Mouse (Mus musculus): ENCODE data around the gene Ice2.

Gene Ice2

DNA sequence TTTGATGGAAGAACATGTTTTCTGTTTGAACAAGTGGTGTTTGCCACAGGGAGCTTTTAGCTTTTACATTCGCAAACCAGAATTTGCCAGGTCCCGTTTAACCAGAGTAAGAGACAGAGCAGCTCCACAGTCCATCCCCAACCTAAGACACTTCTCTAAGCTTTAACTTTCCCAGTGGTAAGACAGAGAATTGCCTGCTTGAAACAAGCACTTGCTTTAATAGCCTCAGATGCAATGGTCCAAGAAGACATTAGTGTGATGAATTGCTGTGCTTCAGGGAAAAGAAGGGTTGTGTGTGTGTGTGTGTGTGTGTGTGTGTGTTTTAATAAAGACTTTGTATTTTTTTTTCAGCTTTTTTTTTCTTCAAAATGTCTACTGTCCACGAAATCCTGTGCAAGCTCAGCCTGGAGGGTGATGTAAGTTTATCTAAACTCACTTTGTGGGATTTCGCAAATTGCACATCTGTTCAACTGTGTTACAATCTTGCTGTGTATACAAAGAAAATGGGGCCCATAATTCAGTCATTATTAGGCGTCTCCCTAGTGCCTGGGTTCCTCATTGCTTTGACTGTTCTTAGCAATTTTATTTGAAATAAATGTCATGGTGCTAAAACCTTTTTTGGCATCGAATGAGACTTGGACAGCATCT lies 66.5 kb downstream of the Ice2 start:
- no peak for DNase-seq

DNA sequence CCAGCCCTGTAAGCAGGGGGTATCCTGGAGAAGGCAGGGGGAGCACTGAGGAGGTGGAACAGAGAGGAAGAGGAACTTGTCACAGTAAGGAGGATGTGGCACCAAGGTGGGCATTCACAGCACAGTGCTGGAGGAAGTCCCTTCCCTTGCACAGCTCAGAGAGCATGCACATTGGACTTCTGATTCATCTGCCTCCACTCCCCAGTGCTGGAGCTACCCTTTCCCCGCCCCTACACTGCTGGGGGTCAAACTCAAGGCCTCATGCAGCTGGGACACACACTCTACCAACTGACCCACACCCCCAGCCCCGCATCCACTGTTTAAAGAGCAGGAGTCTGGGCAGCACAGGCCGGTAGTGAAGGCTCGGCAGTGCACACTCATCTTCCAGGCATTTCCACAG lies 68.4 kb downstream of the Ice2 start:
- DNase-seq, result no peak

DNA sequence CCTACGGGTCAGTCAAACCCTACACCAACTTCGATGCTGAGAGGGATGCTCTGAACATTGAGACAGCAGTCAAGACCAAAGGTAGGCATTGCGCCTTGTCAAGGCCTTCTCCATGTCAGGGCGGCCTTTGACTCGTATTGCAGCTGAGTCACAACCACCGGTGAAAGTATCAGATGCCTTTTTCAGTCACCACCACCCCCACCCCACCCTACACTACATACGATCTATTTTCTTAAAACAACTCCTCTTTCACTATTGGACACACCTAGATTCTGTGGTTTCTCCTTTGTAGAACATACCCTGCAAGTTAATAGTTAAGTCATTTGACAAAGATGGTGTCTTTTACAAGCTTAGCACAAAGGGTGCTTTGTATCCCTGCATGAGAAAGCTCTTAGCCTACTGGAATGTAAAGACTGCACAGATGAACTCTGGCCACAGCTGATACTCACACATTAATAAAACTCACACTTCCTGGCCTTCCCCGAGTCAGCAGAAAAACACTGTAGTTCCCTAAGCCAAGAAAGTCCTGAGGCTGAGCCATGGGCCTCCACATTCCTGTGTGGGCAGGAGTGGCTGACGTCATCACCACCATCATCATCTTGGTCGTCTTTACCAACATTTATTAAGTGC lies 69.7 kb downstream of the Ice2 start:
- DNase-seq, result no peak

DNA sequence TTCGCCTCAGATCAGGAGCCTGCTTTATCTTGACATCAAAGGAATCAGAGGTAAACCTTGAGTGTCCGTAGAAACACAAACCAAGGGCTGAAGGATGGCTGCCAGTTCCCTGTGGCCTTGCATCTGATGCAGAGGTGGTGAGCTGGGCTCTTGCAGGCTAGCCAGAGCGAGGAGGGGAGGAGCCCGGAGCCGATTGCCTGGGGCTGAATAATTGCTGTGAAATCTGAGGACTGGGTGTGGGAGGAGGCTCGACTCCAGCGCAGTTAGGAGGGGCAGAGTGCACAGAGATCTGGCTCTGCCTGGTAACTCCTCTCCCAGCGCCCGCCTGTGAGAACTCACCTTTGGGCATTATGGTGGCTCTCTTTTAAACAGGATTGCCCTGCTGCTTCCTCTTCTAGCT lies 71.3 kb downstream of the Ice2 start:
- no peak for DNase-seq

DNA sequence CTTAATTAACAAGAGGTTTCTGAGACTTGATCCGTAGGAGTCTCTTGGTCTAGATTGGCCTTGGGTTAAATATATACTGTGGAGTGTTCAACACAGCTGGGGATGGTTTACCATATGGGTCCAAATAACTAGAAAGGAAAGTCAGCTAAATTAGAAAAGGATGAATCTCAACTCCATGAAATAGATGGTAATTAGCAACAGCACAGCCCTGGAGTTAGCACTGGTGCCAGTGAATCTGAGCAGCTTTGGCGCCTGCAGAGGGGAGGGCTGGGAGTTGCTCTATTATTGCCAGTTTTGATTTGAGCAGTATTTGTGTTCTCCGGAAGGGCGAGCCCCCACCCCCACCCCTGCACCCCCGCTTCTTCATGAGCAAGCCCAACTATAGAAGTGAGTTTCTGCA lies 72.7 kb downstream of the Ice2 start:
- DNase-seq, result no peak

DNA sequence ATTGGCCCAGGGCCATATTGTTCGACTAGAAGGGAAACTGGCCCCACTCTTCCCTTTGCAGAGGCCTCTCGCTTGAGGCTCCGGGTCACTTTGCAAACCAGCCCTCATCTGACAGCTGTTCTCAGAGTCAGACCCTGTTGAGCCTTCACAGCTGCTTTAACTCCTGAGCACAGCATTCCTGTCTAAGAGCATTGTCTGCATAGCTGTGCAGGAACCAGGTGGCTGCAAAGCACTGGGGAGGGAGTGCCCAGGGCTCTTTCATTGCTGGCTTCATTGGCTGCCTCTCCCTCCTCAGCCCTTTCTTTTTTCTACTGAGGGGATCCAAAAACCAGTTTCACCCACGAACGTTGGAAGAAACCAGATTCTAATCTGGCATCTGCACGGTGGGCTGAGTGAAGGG lies 73.2 kb downstream of the Ice2 start:
- DNase-seq, result no peak

DNA sequence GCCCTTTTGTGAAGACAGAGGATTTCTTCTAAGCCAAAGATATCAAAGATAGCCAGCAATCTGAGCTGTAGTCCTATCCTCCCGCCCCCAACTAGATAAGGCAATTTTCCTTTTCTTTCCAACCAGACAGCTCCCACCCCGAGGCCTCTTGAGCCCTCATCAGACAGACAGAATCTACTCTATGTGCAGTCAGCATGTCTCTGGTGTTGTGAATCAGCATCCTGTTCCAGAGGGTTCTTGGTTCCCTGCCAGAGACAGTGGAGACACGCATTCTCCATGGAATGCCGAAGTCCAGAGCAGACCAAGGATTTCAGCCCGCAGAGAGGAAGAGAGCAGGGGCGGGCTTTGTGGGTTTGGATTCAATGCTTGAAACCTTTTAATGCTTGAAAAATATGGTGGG lies 75.0 kb downstream of the Ice2 start:
- no peak for DNase-seq

DNA sequence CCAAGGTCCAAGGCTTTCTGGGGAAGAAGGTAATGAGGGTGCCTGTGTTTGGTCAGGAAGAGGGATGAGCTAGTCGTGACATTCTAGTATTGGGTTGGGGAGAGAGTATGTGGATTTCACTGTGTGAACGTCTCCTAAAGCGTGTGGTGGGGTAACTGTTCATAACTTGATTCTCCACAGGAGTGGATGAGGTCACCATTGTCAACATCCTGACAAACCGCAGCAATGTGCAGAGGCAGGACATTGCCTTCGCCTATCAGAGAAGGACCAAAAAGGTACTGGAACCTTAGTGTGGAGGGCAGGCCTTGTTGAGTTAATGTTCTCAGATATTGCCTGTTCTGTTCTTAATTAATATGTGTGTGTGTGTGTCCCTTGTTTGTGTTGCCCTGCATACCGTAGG lies 78.2 kb downstream of the Ice2 start:
- no peak for DNase-seq

DNA sequence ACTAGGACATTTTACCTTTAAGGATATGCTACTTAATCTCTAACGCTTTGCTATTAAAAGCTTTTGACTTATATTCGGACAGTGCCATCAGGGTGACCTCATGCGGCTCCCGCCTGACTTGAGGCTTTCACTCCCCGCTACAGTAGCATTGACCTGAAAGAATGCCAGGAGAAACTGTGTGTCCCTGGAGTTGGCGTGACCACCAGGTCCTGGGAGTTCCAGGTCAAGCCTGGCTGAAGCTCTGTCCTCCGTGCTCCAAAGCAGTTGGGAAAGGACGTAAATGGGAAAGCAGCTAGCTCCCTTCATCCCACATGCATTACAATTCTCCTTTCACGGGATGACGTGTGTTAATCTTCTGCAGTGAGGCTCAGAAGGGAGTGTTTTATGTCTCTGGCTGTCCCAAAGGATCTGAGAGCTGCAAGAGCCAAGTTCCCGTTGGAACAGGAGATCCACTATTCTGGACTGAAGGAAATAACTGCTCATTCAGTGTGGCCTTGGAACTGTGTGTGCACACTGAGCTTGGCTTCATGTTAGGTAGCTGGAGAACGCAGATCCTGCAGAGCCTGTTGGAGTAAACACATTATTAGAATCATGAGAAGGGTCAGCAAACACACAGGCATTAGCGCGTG lies 79.6 kb downstream of the Ice2 start:
- DNase-seq, result no peak

DNA sequence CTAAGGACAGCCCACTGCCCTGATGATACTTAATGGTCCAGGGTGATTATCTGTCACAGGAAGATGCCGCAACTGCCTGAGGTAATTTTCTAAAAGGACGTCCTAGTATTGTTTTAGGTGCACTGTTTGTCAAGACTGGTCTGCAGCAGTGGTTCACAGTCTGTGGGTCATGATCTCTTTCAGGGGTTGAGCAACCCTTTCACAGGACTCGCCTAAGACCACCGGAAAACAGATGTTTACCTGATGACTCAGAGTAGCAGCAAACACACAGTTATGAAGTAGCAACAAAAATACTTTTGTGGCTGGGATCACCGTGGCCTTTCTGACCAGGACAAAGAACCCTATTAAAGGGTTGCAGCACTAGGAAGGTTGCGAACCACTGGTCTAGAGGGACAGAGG lies 80.1 kb downstream of the Ice2 start:
- no peak for DNase-seq

DNA sequence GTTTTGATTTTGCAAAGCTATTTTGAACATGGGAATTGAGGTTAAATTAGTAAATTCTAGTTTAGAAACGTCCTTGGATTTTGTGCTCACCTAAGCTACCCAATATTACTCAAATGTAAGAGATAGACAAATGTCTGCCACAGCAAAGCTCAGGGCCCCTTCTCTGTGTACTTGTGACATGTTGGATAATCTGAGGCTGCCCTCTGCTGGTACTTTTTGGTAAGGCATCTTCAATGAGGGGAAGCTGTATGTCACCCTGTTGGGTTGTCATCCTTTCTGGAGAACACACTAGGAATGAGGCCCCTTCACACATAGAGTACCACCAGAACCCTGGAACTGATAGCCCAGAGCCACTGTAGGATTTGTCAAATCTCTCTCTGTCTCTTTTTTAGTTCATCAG lies 82.6 kb downstream of the Ice2 start:
- DNase-seq, result peak; percentile 63
